Mouse (Mus musculus) heart, embryonic 11.5 days (tissue): ENCODE data around the gene Trip12. TPM values are rescaled to one million over a fixed set of nuclear protein-coding genes. Genes with fewer than 3 reads are reported as not detected.

Source experiments
- ATAC-seq: fragments of 200-750 bp; cut with Nextera tagmentation; replicated peaks from 2 replicates; pipeline ENCODE4 v1.8.0; 2017; ENCODE audit warnings: moderate library complexity; ENCODE audit not compliant: insufficient number of reproducible peaks, low FRiP score, low TSS enrichment
- H3K27ac ChIP-seq: fragments of 300-500 bp; sonication (generic); 2 replicates; pipeline ENCODE4 v1.5.1; 2014; ENCODE audit warnings: mild to moderate bottlenecking, low read depth, low read length
- H3K27me3 ChIP-seq: fragments of 300-500 bp; sonication (generic); 2 replicates; pipeline ENCODE4 v1.6.1; 2014; ENCODE audit warnings: mild to moderate bottlenecking, low read length, mixed read lengths; ENCODE audit not compliant: control insufficient read depth, insufficient read depth
- H3K36me3 ChIP-seq: fragments of 300-500 bp; sonication (generic); 2 replicates; pipeline ENCODE4 v1.6.1; 2014; ENCODE audit warnings: mild to moderate bottlenecking, low read length, moderate library complexity, mixed read lengths; ENCODE audit not compliant: control insufficient read depth, insufficient read depth
- H3K4me1 ChIP-seq: fragments of 300-500 bp; sonication (generic); 2 replicates; pipeline ENCODE4 v1.6.1; 2014; ENCODE audit warnings: low read length; ENCODE audit not compliant: control insufficient read depth, insufficient read depth
- H3K4me2 ChIP-seq: fragments of 300-500 bp; sonication (generic); 2 replicates; pipeline ENCODE4 v1.6.1; 2014; ENCODE audit warnings: mild to moderate bottlenecking, moderate library complexity
- H3K4me3 ChIP-seq: fragments of 300-500 bp; sonication (generic); 2 replicates; pipeline ENCODE4 v1.5.1; 2014; ENCODE audit warnings: low read depth, low read length
- H3K9ac ChIP-seq: fragments of 300-500 bp; sonication (generic); 2 replicates; pipeline ENCODE4 v1.6.1; 2014; ENCODE audit warnings: mild to moderate bottlenecking, low read depth, low read length, moderate library complexity
- H3K9me3 ChIP-seq: fragments of 300-500 bp; sonication (generic); replicated peaks from 2 replicates; pipeline ENCODE4 v1.6.1; 2016; ENCODE audit warnings: low read length; ENCODE audit not compliant: control insufficient read depth
- WGBS: fragments of 180-500 bp; shearing (Covaris S2); extraction: QIAGEN DNeasy Blood & Tissue Kit; methylation state at CpG from one replicate; pipeline ENCODE4 v1.1.7; 2014; ENCODE audit not compliant: insufficient replicate concordance; 5-methylcytosine and 5-hydroxymethylcytosine counted together
- microRNA-seq: library from miRNA; unstranded; fragments of <30 nt; microRNA quantifications from one replicate; pipeline ENCODE4, GENCODE M21; 2016; ENCODE audit warnings: borderline number of aligned reads
- polyA plus RNA-seq: library from polyadenylated mRNA; unstranded; fragments of >200 nt; fragmentation: Nextera tagmentation; extraction: Ambion mirVana; gene quantifications from 2 replicates; pipeline ENCODE4 v1.2.1, GENCODE M21; 2014

The Trip12 gene
- polyA plus RNA-seq, 1 experiment from 2014 or later: 77.0 TPM

- Histone ChIP-seq H3K4me2 (peak within 1 kb of the TSS; percentile 83), H3K4me3 (peak within 1 kb of the TSS; percentile 54), H3K4me1 (0 out of 2 replicates have a peak, but pooled peaks cover 4% of the 10 kb centered on the region), H3K36me3 (no peaks in the 10 kb centered on the region), H3K9ac (no peak within 1 kb of the TSS), H3K27me3 (peaks cover 21% of the 10 kb centered on the region), H3K9me3 (no peaks in the 10 kb centered on the region), H3K27ac (no peak within 1 kb of the TSS)
- 1% methylated on average over 75 of the region's 75 CpGs for WGBS
- peak; percentile 78 for ATAC-seq
Observed at GRCm38 (mm10) chr1:84695517-84696411, 144.6 kb downstream of the Trip12 start, which contains the start of gene Dner. TSS of gene Dner (minus strand) at chr1:84696221.

- Histone ChIP-seq H3K4me1 (0 out of 2 replicates have a peak, but pooled peaks cover 4% of the 10 kb centered on the region), H3K9ac (no peak overlapping the region), H3K27ac (no peak overlapping the region), H3K36me3 (no peaks in the 10 kb centered on the region), H3K27me3 (peaks cover 21% of the 10 kb centered on the region), H3K4me2 (peak overlapping the region; percentile 83), H3K9me3 (no peaks in the 10 kb centered on the region), H3K4me3 (peak overlapping the region; percentile 54)
- no peak; the same call in 1 of the 2 replicates for ATAC-seq
- WGBS: 16% methylated on average over 26 of the region's 26 CpGs
Observed at GRCm38 (mm10) chr1:84694688-84695474, 145.4 kb downstream of the Trip12 start.

- H3K27me3 ChIP-seq: no peaks in the 10 kb centered on the region
- no peak overlapping the region for H3K4me2 ChIP-seq
- H3K4me3 ChIP-seq: no peak overlapping the region
- no peaks in the 10 kb centered on the region for H3K4me1 ChIP-seq
- H3K36me3 ChIP-seq: no peaks in the 10 kb centered on the region
- no peaks in the 10 kb centered on the region for H3K9me3 ChIP-seq
- 64% methylated on average over 4 of the region's 4 CpGs for WGBS
- no peak for ATAC-seq
- H3K9ac ChIP-seq: no peak overlapping the region
- H3K27ac ChIP-seq: no peak overlapping the region
Observed at GRCm38 (mm10) chr1:84677910-84678309, 162.4 kb downstream of the Trip12 start.

Small RNAs within 50 kb of the gene (microRNA-seq; reads per million reads assigned to microRNA genes)
- gene Mir5126: 38.9 reads per million, percentile 55 among the genes with 10 or more reads in this experiment

Other genes starting within 250 kb of the Trip12 start
- gene Dner, start 144.3 kb downstream of the Trip12 start, polyA plus RNA-seq: 0.75 and 0.99 TPM in 2 replicates
- 8.7 and 9.1 TPM in 2 replicates for gene Fbxo36, start 675 bp downstream of the Trip12 start, polyA plus RNA-seq
- gene Slc16a14, start 94.6 kb upstream of the Trip12 start, polyA plus RNA-seq: 0.07 and 0.09 TPM in 2 replicates